Mouse (Mus musculus): ENCODE measurements around the gene Phf12.

The Phf12 gene

DNA sequence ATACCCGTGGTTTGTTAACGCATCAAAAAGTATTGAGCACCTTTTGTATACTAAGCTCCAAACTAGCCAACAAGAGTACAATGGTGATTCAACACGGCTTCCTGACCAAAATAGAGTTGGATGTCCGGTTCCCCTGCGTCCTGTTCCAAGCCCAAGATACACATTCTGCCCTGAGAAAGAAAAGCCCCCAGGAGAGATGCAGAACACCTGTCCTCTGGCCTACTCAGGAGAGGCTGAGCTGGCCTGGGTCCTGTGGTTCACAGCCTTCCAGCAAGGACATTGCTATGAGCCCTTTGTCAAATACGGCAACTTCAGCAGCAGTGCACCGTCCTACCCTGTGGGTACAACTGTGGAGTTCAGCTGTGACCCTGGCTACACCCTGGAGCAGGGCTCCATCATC is 9.0 kb upstream of the Phf12 start:
- no peak for DNase-seq

- no peak for DNase-seq
These were observed 8.2 kb upstream of the Phf12 start for GRCm38 (mm10) chr11:77974325-77974724.

DNA sequence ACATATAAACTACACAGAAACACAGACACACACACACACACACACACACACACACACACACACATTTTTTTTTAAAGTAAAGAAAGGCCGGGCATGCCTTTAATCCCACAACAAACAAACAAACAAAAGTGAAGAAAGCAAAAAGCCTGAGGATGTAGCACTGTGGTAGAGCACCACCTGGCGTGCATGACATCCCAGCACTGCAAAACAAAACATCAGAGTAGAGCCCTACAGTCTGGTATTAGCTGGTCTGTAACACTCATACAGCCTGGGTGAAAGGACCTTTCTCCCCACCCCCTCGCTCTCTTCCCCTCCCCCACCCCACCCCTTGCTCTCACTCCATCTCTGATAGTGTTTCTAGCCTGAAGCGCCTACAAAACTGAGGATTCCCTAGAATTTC is 6.7 kb upstream of the Phf12 start:
- no peak for DNase-seq

- no peak for DNase-seq
These were observed 4.4 kb upstream of the Phf12 start for GRCm38 (mm10) chr11:77978161-77978560.

DNA sequence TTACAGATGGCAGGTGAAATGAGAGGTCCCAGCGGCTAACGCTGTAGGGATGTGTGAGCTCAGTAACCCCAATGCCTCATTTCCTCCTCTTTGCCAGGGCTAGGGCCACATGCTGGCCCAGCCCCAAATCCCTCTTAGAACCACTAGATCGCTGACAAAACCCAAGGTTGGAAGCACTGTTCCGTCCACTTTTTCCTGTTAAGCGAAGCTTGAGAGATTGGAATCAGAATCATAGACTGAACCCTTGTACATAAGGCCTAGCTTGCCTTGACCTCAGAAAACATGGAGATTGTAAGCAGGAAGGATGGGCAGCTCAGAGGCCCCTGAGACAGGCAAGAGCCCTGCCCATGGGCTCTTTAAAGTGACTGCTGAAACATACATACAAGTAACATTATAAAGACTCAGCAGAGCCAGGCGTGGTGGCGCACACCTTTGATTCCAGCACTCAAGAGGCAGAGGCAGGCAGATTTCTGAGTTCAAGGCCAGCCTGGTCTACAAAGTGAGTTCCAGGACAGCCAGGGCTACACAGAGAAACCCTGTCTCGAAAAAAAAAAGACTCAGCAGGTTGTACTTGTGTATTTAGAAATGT is 3.2 kb upstream of the Phf12 start:
- DNase-seq, result no peak

DNA sequence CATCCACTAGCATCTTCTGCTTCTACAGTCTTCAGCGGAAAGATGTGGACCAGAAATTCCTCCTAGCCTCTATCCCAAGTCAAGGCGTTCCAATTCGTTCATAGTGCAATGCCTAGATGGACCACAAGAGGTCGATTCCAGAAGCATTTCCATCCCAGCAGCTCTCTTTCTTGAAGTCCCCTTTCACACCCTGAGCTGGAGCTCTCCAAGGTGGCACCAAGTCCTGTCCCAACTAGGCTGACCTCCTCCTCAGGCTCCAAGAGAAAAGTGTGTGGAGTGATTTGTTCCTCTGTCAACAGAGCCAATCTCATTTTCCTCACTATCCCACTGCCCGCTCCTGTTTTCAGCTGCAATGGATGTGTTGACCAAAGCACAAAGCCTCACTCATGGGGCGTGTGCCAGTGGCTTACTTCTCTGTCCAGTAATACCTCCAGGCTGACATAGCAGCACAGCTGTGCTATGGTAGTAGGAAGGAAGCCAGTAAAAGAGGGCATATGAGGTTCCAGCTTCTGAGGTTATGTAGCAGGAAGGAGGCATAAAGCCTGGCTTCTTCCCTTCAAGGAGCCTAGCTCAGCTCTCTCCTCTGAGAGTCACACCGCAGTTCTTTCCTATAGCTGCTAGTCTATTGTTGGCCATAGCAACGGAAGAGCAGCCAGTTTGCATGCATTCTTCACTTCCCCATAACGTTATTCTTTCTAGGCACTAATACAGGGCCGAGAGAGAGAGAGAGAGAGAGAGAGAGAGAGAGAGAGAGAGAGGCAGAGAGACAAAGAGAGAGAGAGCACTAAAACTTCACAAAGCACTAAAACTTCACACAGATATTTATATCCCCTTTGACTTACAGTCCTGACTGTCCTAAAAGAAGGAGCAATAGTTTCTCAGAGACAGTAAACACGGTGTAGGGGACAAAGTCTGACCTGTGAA is 2.0 kb upstream of the Phf12 start:
- peak in 1 of 2 experiments; percentile 77 for DNase-seq

GRCm38 (mm10) chr11:77981609-77982440 is 729 bp upstream of the Phf12 start:
- DNase-seq, result peak; percentile 95 to 97

- DNase-seq, result peak; percentile 75 to 80
These were observed 810 bp downstream of the Phf12 start for GRCm38 (mm10) chr11:77983191-77983936.

DNA sequence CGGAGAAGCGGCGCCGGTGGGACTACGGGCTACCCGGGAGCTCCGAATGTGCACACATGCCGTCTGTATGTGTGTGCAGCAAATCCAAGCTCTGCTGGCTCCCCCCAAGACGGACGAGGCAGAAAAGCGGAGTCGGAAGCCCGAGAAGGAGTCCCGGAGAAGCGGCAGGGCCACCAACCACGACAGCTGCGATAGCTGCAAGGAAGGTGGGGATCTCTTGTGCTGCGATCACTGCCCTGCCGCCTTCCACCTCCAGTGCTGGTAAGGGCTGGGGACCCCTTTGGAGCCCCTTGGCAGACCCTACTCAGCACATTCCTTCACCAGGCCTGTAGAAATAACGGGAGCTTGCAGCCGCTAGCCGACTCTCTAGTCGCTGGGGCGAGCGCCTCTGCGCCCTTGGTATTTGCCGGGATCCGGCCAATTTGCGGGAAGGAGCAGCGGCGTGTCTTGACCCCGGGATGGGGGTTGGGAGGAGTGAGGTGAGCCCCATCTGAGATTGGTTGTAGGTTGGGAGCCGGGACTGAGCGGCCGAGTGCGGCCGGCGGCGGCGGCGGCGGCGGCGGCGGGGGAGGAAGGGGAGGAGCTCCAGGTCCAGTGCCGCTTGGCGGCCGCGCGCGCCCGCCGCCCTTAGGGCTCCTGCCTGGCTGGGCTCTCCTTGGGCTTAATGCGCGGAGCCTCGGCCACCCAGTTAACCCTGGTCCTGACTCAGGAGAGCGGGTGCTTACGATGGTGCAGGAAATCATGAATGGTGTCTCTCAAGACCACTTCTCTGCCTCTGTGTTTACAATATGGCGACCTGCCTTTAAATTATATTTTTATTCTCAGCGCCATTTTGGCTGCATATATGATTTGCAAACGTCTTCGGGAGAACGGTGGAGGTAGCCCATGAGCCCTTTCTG is 1.6 kb downstream of the Phf12 start:
- DNase-seq, result peak; percentile 79 to 80

DNA sequence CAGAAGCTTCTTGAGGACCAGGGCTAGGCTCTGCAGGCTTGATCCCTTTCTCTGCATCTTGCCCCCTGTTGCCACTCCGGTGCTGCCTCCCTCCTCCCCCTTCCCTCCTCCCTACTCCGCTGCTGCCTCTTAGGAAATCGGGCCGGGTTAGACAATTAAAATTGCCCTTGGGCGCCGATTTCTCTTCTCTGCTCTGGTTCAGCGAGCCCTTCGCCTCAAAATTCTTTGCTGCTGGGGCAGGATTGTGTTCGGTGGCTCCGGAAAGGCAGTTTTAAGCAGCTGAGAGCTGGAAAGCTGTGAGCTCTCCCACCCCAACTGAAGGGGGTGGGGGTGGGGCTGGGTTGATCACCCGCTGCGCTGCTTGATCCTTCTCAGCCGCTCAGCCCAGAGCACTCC is 2.3 kb downstream of the Phf12 start:
- peak; percentile 57 to 61 for DNase-seq

DNA sequence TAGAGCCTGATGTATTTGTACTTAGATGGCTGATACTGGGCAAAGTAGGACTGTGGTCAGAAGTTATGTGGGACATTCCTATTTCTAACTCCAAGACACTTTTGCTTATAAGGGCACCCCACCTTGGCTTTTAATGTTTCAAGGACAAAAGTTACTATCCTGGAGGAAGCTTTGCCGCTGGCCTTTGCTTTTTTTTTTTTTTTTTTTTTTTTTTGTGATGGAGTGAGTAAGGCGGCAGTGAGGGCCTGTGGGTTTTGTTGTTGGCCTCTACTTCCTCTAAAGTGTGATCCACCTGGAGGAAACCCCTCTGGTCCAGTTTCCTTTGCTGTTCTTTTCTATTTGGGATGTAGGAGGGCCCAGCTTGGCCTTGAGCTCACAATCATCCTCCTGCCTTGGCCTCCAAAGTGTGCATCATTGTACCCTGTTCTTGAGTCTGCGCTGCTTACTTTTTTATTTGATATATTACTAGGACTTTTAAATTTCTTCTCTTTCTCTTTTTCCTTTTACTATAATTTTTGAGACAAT is 3.0 kb downstream of the Phf12 start:
- DNase-seq, result no peak

DNA sequence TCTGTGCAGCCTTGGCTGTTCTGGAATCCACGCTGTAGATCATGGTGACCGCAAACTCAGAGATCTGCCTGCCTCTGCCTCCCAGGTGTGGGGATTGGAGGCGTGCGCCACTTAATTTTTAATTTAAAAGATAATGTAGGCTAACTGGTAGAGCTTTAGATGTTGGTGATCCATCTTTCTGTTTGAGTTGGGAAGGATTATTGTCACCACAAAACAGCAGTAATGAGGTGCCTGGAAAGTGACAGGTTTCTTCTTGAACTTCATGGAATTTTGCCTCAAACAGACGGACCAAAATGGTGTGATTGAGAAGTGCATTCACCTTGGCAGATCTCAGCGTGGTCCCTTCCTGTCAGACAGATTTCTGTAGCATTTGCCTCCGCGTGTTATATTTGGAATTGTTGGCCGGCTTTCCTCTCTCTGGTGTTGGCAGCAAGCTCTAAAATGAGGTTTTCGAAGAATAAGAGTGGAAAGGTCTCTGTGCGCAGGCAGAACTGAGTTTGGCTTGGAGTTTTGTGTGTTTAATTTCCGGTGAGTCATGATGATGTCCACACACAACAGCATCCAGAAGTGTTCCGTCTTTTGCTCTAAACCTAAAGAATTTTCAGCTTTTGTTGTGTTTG is 6.6 kb downstream of the Phf12 start:
- DNase-seq, result no peak

- no peak for DNase-seq
These were observed 13.0 kb downstream of the Phf12 start for GRCm38 (mm10) chr11:77995556-77995955.

DNA sequence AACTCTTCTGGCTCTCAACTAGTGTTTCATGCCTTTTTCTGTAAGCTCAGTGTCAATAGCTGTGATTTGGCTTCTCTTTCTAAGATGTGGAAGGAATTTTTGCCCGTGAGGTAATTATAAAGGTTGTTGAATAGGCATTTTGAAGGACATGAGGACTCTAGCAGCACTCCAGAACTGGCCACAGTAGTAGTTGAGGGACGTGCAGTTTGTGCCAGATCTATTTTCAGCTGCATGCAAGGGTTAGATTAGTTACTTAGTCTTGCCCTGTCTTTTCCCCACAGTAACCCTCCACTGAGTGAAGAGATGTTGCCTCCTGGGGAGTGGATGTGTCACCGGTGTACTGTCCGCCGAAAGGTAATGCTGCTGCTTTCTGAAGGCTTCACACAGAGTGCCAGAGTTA is 23.9 kb downstream of the Phf12 start:
- no peak for DNase-seq

DNA sequence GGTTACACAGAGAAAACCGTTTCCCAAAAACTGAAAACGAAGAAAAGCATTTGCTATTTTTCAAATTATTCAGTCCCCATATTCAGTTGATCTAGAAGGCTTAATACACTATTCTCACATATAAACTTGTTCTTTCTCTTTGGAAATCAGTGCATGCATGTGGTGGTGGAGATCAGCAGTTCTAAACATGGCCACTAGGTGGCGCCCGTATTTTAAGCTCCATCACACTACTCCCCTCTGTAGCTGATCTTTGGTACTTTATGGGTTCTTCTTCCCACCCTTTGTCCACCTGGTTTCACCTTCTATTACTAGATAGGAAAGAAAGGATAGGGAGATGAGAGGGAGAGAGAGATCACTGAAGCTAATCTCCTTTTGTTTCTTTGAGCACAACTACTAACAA is 37.1 kb downstream of the Phf12 start:
- DNase-seq, result peak; percentile 56 to 75

DNA sequence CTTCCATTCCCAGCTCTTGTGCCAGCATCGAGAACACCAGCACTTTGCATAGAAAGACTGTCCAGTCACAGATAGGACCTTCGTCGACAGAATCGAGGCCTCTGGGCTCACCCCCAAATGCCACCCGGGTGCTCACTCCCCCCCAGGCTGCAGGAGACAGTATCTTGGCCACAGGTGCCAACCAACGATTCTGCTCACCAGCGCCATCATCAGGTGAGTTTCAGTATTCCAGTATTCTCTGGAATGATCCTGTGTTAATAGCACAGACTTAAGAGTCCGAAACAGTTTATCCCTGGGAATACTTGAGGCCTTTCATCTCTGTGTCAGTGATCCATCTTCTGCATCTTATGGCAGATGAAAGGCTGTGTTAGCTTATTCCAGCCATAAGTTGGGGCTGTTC is 41.1 kb downstream of the Phf12 start:
- peak in 1 of 2 experiments; percentile 50 for DNase-seq

DNA sequence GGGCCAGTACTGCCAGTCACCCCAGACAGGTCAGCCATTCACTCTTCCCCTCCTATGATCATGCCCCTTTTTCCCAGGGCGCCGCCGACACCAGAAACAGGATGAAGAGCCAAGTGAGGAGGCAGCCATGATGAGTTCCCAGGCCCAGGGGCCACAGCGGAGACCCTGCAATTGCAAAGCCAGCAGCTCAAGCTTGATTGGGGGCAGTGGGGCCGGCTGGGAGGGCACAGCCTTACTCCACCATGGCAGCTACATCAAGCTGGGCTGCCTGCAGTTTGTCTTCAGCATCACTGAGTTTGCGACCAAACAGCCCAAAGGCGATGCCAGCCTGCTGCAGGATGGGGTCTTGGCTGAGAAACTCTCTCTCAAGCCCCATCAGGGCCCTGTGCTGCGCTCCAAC is 46.7 kb downstream of the Phf12 start:
- no peak for DNase-seq

GRCm38 (mm10) chr11:78030600-78030999 is 48.0 kb downstream of the Phf12 start:
- DNase-seq, result no peak

DNA sequence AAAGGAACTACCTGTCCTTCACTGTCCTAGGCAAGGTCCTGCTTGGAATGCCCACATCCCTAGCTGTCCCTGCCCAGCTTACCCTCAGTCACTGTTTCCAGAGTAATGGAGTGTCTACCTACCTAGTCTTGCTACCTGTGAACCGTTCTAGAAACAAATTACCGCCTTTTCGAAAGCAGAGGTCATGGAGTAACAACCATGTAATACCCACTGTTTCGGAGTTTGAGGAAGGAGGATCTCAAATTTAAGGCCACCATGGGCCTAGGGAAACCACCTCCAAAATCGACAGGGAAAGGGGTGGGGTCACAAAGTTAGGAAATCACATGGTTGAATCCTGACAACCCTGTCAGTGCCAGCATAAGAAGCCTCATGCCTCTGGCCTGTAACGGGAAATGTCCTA is 48.8 kb downstream of the Phf12 start:
- no peak for DNase-seq

DNA sequence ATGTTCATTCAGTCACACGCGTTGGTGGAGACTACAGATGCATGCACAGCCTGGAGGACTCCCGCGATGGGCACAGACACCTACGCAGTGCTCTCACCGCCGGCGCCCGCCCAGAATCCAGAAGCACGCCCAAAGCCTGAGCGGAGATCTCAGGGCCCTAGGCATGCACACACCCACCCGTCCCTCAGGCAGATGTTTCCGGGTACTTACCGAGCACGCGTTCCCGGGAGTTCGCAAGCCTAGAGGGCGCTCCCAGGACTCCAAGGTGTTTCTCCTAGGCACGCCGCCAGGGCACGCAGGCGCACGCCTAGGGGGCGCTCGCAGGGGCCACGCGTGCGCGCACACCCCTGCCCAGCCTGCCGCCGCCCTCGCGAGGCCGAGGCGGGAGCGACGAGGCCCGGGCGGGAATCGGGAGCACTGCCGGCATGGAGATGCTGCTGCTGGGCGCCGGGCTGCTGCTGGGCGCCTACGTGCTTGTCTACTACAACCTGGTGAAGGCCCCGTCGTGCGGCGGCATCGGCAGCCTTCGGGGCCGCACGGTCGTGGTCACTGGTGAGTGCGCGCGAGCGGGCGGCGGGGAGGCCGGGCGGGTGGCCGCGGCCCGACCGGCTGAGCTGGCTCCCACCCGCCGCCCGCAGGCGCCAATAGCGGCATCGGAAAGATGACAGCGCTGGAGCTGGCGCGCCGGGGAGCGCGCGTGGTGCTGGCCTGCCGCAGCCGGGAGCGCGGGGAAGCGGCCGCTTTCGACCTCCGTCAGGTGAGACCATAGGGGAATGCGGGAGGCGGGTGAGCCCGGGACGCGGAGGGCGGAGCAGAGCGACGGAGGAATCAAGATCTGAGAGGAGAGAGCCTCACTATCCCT is 49.6 kb downstream of the Phf12 start, which contains the start of gene Dhrs13:
Gene Dhrs13, plus strand, starts transcription at position 334 of the 862 bp plus-strand sequence.
- DNase-seq, result peak; percentile 96

All from lung, postnatal 4 days (tissue).